Mouse (Mus musculus) cerebellum, postnatal 36 days (tissue): Measurements from ENCODE around the gene Zbtb44.

Experiments used
- DNase-seq, 2 experiments: peaks; one replicate each; pipeline ENCODE4 v3.0.0; 2021 to 2022; ENCODE audit warnings: mixed read lengths in 2 of 2

Gene Zbtb44

DNA sequence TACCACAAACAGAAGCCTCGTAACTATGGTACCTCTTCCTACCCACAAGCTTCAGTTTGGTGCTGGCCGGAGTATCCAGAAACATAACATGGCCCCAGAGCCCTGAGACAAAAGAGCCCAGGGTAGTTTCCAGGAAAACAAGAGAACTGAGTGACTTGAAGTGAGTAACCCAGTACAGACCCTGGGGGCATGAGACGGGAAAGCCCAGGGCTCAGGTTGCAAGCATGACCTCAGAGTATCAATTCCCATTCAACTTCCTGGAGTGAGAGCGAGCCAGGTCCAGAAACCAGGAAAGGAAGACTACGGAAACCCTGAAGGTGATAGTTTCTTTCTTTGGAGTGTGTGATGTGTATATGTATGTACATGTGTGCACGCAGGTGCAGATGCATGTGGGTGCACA is 87.0 kb downstream of the Zbtb44 start:
- DNase-seq: no peak

DNA sequence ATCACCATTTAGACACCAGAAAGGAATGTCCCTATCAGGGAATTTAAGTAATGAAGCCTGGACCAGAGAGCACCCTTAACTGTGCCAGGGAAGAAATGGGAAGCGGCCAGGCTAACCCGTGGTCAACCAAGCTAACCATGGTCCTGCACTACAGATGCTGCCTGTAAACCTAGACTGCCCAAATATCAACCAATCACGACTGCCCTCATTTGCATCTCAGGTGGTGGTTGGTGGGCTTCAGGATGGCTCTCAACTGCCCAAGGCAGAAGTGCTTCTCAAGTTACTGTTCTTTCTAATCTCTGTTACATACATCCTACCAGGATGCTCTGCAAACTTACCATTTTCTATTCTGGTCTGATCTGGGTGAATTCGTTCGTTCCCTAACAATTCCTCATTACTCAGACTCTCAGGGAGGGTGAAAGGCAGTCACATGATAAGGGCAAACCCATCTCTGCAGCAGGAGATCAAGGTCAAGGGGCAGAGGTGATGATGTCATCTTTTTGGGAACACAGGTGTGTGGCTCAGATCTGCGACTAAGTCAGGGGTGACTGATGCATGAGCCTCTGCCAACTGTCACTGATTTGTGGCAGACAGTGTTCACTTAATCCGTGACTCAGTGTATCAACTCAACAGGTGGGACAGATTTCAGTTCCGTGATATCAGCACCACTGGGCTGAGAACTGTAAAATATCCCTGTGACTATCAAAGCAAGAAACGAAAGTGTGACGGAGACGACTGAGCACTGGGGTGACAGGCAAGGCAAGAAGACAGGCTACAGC is 88.3 kb downstream of the Zbtb44 start:
- no peak for DNase-seq

DNA sequence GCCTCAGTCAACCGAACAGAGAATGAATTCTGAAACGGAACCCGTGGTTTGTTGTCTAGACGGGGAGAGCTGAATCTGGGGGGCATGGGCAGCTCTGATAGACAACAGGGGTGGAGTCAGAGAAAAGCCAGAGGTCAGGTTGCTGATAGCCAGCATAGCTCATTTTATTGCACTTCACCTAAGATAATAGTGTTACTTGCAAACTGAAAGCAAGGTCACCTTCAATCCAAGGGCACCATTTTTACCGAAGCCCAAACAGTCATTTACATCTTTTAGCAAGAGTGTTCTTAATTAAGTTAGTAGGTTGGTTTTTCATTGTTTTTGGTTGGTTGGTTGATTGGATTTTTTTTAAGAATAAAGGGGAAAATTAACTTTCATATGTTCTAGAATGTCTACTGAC is 89.0 kb downstream of the Zbtb44 start:
- no peak for DNase-seq

DNA sequence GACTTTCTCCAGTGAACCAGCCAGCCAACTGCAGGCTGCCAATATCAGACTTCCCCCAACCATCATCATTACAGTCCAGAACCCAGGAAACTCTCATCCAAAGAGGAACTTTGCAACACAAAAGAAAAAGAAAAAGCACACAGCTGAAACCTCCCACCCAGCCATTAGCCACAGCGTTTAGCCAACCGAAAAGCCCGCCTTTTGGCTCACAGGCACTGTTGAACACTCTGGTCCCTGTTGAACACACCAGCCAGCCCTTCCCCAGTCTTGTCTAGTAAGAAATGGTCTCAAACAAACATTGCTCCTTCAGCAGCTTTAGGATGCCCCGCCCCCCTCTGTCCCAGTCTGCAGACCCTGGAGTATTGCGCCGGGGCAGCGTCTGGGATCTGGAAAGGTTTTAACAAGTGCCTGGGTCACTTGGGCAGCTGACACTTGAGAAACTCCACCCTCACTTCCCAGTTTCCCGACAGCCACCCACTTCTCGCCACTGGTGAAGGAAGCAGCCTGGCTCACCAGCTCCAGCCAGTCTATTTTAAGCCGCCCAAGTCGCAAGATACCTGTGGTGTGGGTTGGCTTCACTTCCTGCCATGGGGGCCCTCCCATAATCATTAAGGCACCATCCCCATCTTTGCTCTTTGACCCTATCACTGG is 89.6 kb downstream of the Zbtb44 start:
- no peak for DNase-seq

DNA sequence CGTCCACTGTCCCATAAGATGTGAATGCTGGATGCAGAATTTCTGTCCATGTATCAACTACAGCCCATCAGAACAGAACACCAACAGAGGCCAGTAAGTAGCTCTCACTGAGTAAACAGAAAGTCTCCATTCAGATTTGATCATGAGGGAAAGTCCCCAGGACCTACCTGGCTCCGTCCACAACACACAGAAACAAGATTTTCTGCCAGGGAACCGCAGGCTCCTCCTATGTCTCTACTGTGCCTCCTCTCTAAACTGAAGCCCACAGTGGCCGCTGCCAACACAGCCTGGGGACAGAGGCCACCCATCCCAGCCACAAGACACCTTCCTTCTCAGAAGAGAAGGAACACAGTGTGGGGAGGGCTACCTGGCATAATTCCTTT is 90.1 kb downstream of the Zbtb44 start:
- no peak for DNase-seq

DNA sequence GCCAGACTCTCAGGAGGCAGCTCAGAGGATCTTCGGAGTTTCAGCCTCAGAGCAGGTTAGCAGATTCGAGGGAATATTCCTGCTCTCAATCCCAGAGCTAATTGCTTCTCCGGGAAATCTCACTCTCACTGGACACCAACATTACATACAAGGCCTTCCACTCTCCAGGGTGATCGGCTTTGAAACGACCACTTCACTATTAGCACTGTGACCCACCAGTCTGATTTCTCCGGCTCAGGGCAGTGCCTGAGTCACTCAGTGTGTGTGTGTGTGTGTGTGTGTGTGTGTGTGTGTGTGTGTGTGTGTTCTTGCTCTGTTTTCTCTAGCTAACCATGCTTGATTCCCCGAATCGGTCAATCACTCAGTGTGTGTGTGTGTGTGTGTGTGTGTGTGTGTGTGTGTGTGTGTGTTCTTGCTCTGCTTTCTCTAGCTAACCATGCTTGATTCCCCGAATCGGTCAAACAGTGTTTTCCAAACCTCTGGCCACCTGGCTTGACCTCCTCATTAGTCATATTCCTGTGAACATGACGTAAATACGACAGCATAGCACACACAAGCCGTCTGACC is 92.1 kb downstream of the Zbtb44 start:
- DNase-seq: no peak
